Mouse (Mus musculus) urinary bladder, postnatal 4 days (tissue): ENCODE measurements around the gene Fpr-rs3.

ENCODE experiments used
- DNase-seq, 2 experiments: peaks; one replicate each; pipeline ENCODE4 v3.0.0; 2021 to 2022; ENCODE audit warnings: low spot score in 2 of 2

Fpr-rs3 gene

GRCm38 (mm10) chr17:20624777-20625176 lies at the start of gene Fpr-rs3:
Fpr-rs3 (minus strand) TSS chr17:20624877.
- no peak for DNase-seq

GRCm38 (mm10) chr17:20596323-20596722 lies 28.4 kb downstream of the Fpr-rs3 start, which contains the start of gene Vmn2r110:
Vmn2r110 (minus strand) TSS chr17:20596423.
- DNase-seq, result no peak
